Mouse (Mus musculus): ENCODE measurements around the gene Nkapl. TPM values are rescaled to one million over a fixed set of nuclear protein-coding genes. Genes with fewer than 3 reads are reported as not detected.

The Nkapl gene
- total RNA-seq, 2 experiments from 2014 or later = 0.18 TPM; not detected in 1

DNA sequence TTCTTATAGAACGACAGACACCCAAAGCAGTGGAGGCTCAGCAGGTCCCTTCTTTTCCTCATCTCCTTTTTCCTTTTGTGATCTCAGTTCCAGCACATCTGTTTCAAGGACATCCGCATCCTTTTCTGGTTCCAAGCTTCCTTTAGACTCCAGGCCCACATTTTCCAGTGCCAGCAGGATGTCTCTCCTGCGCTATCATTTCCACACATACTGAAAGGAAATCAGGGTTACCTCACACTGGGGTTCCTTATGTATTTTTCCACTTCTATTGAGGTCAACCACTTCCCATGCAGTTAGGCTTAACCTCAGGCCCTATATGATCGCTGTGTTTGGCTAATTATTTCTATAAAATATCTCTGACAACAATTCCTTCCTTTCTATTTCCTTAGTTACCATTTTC, 32.8 kb downstream of the Nkapl start:
- DNase-seq = no peak

DNA sequence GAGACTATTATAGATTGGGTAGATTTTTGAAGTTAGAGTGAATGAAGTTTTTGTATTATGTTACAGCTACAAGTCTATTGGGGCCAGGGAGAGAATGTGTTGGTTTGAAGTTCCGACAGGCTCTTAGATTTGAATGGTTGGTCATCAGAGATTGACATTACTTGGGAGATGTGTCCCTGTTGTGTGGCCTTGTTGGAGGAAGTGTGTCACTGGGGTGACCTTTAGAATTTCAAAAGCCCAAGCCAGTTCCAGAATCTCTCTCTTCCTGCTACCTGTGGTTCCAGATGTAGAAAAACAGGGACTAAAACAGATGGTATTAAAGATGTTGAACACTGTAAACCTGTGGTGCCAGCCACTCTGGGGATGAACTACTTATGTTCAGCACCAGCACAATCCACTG, 40.7 kb downstream of the Nkapl start:
- DNase-seq = no peak

- DNase-seq = no peak
These were observed 45.0 kb downstream of the Nkapl start for GRCm38 (mm10) chr13:21423301-21423700.

- DNase-seq = no peak
These were observed 49.4 kb downstream of the Nkapl start for GRCm38 (mm10) chr13:21418865-21419264.

- no peak for DNase-seq
These were observed 50.9 kb downstream of the Nkapl start for GRCm38 (mm10) chr13:21417298-21418010.

Small RNA genes lying within 50 kb of the gene (microRNA-seq; reads per million reads assigned to microRNA genes)
- gene Mir1896 (ENCODE audit: borderline replicate concordance in 2 of 2) = 0 reads per million in 2 experiments

Other genes with a start within 250 kb of the Nkapl start
- not detected for gene Gpx5, start 175.8 kb downstream of the Nkapl start, total RNA-seq (2021)
- not detected for gene Gpx6, start 156.4 kb downstream of the Nkapl start, total RNA-seq (2021)
- gene Olfr1367, start 121.6 kb downstream of the Nkapl start, total RNA-seq (2021) = not detected
- gene Zscan12, start 105.7 kb downstream of the Nkapl start, total RNA-seq (2021) = 1 to 10 TPM; 4.5 to 5.0 TPM
- 10 to 100 TPM; 15.9 to 16.8 TPM for gene Zkscan3, start 65.8 kb downstream of the Nkapl start, total RNA-seq (2021)
- gene Pgbd1, start 27.5 kb downstream of the Nkapl start, total RNA-seq (2021) = under 1 TPM; 0.15 to 0.27 TPM
- gene Zscan26, start 14.8 kb downstream of the Nkapl start, total RNA-seq (2021) = 10 to 100 TPM; 10.2 to 10.3 TPM
- gene Zkscan4, start 10.4 kb upstream of the Nkapl start, total RNA-seq (2021) = under 1 TPM; 0.41 to 0.59 TPM
- gene Gm10065, start 10.9 kb upstream of the Nkapl start, total RNA-seq (2021) = not detected
- 10 to 100 TPM; 20.2 to 21.5 TPM for gene AK157302, start 26.7 kb upstream of the Nkapl start, total RNA-seq (2021)
- 100 to 1,000 TPM; 119 to 147 TPM for gene Gm11273, start 32.9 kb upstream of the Nkapl start, total RNA-seq (2021)
- gene Zkscan8, start 62.6 kb upstream of the Nkapl start, total RNA-seq (2021) = 1 to 10 TPM; 3.8 to 5.4 TPM
- gene Olfr1366, start 74.3 kb upstream of the Nkapl start, total RNA-seq (2021) = not detected
- not detected for gene Olfr1535, start 91.4 kb upstream of the Nkapl start, total RNA-seq (2021)
- not detected for gene Olfr1364, start 113.2 kb upstream of the Nkapl start, total RNA-seq (2021)
- not detected for gene Olfr1362, start 145.5 kb upstream of the Nkapl start, total RNA-seq (2021)
- gene Olfr11, start 174.0 kb upstream of the Nkapl start, total RNA-seq (2021) = not detected
- not detected for gene Olfr1361, start 194.9 kb upstream of the Nkapl start, total RNA-seq (2021)
- not detected for gene Olfr1360, start 208.9 kb upstream of the Nkapl start, total RNA-seq (2021)
- gene Olfr1359, start 229.6 kb upstream of the Nkapl start, total RNA-seq (2021) = not detected
- gene Hist1h2bl, start 247.6 kb upstream of the Nkapl start, total RNA-seq (2021) = 10 to 100 TPM; 15.1 to 26.3 TPM
- 10 to 100 TPM in 1 of 2 experiments, 1 to 10 TPM in 1; 4.4 to 21.0 TPM for gene Hist1h2ai, start 247.9 kb upstream of the Nkapl start, total RNA-seq (2021)
- gene Hist1h3h, start 249.2 kb upstream of the Nkapl start, total RNA-seq (2021) = 10 to 100 TPM; 10.1 to 40.0 TPM

Measured in gastrocnemius, postnatal 25 days (tissue).